ENCODE assay signal across 21 mouse cellular contexts in genomic region chr4:104563512-104563911, GRCm38 (mm10).
DNase-seq lines count a peak whose midpoint lies in the region; ATAC-seq and TF ChIP-seq lines count a peak whose summit lies in the region.
"Had no signal": no experiment of that assay in that cellular context is flagged by ENCODE, and none has a peak within 500 bp of the region (broad histone marks: within the 10 kb centered on the region; RNA-seq: fewer than 3 reads in every experiment).

No protein-coding gene starts in this region.

- no peaks in the 10 kb centered on the region for H3K36me3 ChIP-seq in heart, embryonic 10.5 days
- no peaks in the 10 kb centered on the region for H3K36me3 ChIP-seq in midbrain, embryonic 12.5 days
- no peaks in the 10 kb centered on the region for H3K36me3 ChIP-seq in midbrain, embryonic 16.5 days (ENCODE audit: control insufficient read depth, insufficient read depth, low read length)
- no peaks in the 10 kb centered on the region for H3K36me3 ChIP-seq in hindbrain, embryonic 12.5 days
- H3K36me3 ChIP-seq: embryonic facial prominence, embryonic 15.5 days; forebrain, embryonic 10.5 days; heart, embryonic 12.5 days; hindbrain, embryonic 10.5 days; hindbrain, embryonic 15.5 days had no signal

- H3K4me3 ChIP-seq in heart, embryonic 10.5 days, result no peak overlapping the region
- no peak overlapping the region for H3K4me3 ChIP-seq in midbrain, embryonic 12.5 days
- H3K4me3 ChIP-seq in midbrain, embryonic 16.5 days (ENCODE audit: low read depth, low read length), result no peak overlapping the region
- H3K4me3 ChIP-seq in olfactory bulb, adult 2 months (ENCODE audit: insufficient read depth, low read depth, low read length), result no peak overlapping the region
- no peak overlapping the region for H3K4me3 ChIP-seq in hindbrain, embryonic 12.5 days
- H3K4me3 ChIP-seq: embryonic facial prominence, embryonic 15.5 days; erythroblast, embryonic 14.5 days; forebrain, embryonic 10.5 days; heart, adult 2 months; heart, embryonic 12.5 days; hindbrain, embryonic 10.5 days; hindbrain, embryonic 15.5 days had no signal

- H3K9me3 ChIP-seq in heart, embryonic 10.5 days, result no peaks in the 10 kb centered on the region
- no peaks in the 10 kb centered on the region for H3K9me3 ChIP-seq in midbrain, embryonic 12.5 days
- H3K9me3 ChIP-seq in midbrain, embryonic 16.5 days (replicated peaks; ENCODE audit: control insufficient read depth, low read length, poor library complexity, severe bottlenecking), result no peaks in the 10 kb centered on the region
- H3K9me3 ChIP-seq in hindbrain, embryonic 12.5 days (replicated peaks), result no peaks in the 10 kb centered on the region
- H3K9me3 ChIP-seq: embryonic facial prominence, embryonic 15.5 days; forebrain, embryonic 10.5 days; heart, embryonic 12.5 days; hindbrain, embryonic 10.5 days; hindbrain, embryonic 15.5 days had no signal

- TF ChIP-seq CTCF in olfactory bulb, adult 2 months (IDR thresholded peaks at IDR 0.05; ENCODE audit: insufficient read depth, low read depth, low read length), result no peak

- no peak overlapping the region for H3K4me2 ChIP-seq in midbrain, embryonic 12.5 days (replicated peaks)
- H3K4me2 ChIP-seq in midbrain, embryonic 16.5 days (ENCODE audit: low read length), result no peak overlapping the region
- no peak overlapping the region for H3K4me2 ChIP-seq in hindbrain, embryonic 12.5 days (replicated peaks)
- H3K4me2 ChIP-seq: embryonic facial prominence, embryonic 15.5 days; heart, embryonic 12.5 days; hindbrain, embryonic 15.5 days had no signal

- H3K4me1 ChIP-seq in heart, embryonic 10.5 days, result no peaks in the 10 kb centered on the region; the same call in 1 of the 2 replicates
- H3K4me1 ChIP-seq in midbrain, embryonic 12.5 days, result peaks cover 5% of the 10 kb centered on the region; the same call in 1 of the 2 replicates
- no peaks in the 10 kb centered on the region for H3K4me1 ChIP-seq in midbrain, embryonic 16.5 days (ENCODE audit: control insufficient read depth, insufficient read depth, low read length)
- peaks cover 3% of the 10 kb centered on the region for H3K4me1 ChIP-seq in olfactory bulb, adult 2 months (ENCODE audit: control insufficient read depth, insufficient read depth, low read length)
- H3K4me1 ChIP-seq in hindbrain, embryonic 12.5 days, result 0 out of 2 replicates have a peak, but pooled peaks cover 5% of the 10 kb centered on the region
- H3K4me1 ChIP-seq: embryonic facial prominence, embryonic 15.5 days; hindbrain, embryonic 15.5 days had no signal

- TF ChIP-seq POLR2A in olfactory bulb, adult 2 months (IDR thresholded peaks at IDR 0.05; ENCODE audit: insufficient read depth, low read depth, low read length), result no peak

- no peak for ATAC-seq in midbrain, embryonic 12.5 days (ENCODE audit: low FRiP score, low read depth)
- no peak for ATAC-seq in midbrain, embryonic 16.5 days
- no peak for ATAC-seq in hindbrain, embryonic 12.5 days (ENCODE audit: low FRiP score)
- ATAC-seq: forebrain, embryonic 14.5 days had no signal

- H3K27ac ChIP-seq in heart, embryonic 10.5 days, result no peak overlapping the region
- 0 out of 2 replicates have a peak overlapping the region, but pooled peaks have one; percentile 25 for H3K27ac ChIP-seq in midbrain, embryonic 12.5 days (replicated peaks)
- H3K27ac ChIP-seq in midbrain, embryonic 16.5 days (ENCODE audit: low read length), result no peak overlapping the region
- peak overlapping the region; percentile 50; the same call in 1 of the 2 replicates for H3K27ac ChIP-seq in olfactory bulb, adult 2 months (ENCODE audit: insufficient read depth, low read depth, low read length)
- no peak overlapping the region for H3K27ac ChIP-seq in hindbrain, embryonic 12.5 days
- H3K27ac ChIP-seq: embryonic facial prominence, embryonic 15.5 days; forebrain, embryonic 10.5 days; heart, adult 2 months; hindbrain, embryonic 10.5 days; hindbrain, embryonic 15.5 days had no signal

- H3K9ac ChIP-seq in midbrain, embryonic 12.5 days (replicated peaks), result no peak overlapping the region
- H3K9ac ChIP-seq in midbrain, embryonic 16.5 days (ENCODE audit: low read depth, low read length), result no peak overlapping the region
- H3K9ac ChIP-seq in hindbrain, embryonic 12.5 days, result no peak overlapping the region
- H3K9ac ChIP-seq: embryonic facial prominence, embryonic 15.5 days; heart, embryonic 12.5 days; hindbrain, embryonic 15.5 days had no signal

- DNase-seq in heart, adult 11 months, result peak; percentile 80
- DNase-seq in heart, embryonic 10.5 days (ENCODE audit: low spot score), result no peak
- DNase-seq: adrenal gland, adult 8-10 months; adrenal gland, postnatal 36 days; cerebellum, adult 11 months; cerebellum, adult 8-10 months; cerebellum, postnatal 14 days; embryo, embryonic 11 days; gastrocnemius, postnatal 10 days; heart, adult 2 months had no signal

- WGBS in heart, embryonic 10.5 days, result 68% methylated on average over 5 of the region's 5 CpGs
- 70% methylated on average over 5 of the region's 5 CpGs for WGBS in midbrain, embryonic 12.5 days
- WGBS in midbrain, embryonic 16.5 days, result 77% methylated on average over 5 of the region's 5 CpGs
- 46% methylated on average over 5 of the region's 5 CpGs for WGBS in olfactory bulb, adult 2 months
- WGBS in hindbrain, embryonic 12.5 days, result 71% methylated on average over 5 of the region's 5 CpGs

- peaks cover 4% of the 10 kb centered on the region; the same call in 1 of the 2 replicates for H3K27me3 ChIP-seq in heart, embryonic 10.5 days (ENCODE audit: insufficient read depth, poor library complexity, severe bottlenecking)
- no peaks in the 10 kb centered on the region for H3K27me3 ChIP-seq in midbrain, embryonic 12.5 days
- H3K27me3 ChIP-seq in midbrain, embryonic 16.5 days (ENCODE audit: control insufficient read depth, insufficient read depth, low read depth, low read length), result no peaks in the 10 kb centered on the region
- no peaks in the 10 kb centered on the region for H3K27me3 ChIP-seq in hindbrain, embryonic 12.5 days
- H3K27me3 ChIP-seq: hindbrain, embryonic 15.5 days had no signal

Comparison
In these comparisons a context has a peak if more than half of its experiments do, and no peak if none do; other contexts are left out.
1. H3K27ac ChIP-seq: peak in midbrain, embryonic 12.5 days (single experiment) and olfactory bulb, adult 2 months (single experiment); none in heart, embryonic 10.5 days (single experiment), midbrain, embryonic 16.5 days (single experiment) and hindbrain, embryonic 12.5 days (single experiment).